Mouse (Mus musculus): Measurements from ENCODE around the gene Ppm1a. TPM values are rescaled to one million over a fixed set of nuclear protein-coding genes. Genes with fewer than 3 reads are reported as not detected.
"Not testable (repeated sequence)": the region's sequence is repeated elsewhere in the genome, so short reads cannot be mapped to it uniquely, and the experiment has no call there.

The Ppm1a gene
- total and polyA plus RNA-seq, 2 experiments: 57.8 to 108 TPM

DNA sequence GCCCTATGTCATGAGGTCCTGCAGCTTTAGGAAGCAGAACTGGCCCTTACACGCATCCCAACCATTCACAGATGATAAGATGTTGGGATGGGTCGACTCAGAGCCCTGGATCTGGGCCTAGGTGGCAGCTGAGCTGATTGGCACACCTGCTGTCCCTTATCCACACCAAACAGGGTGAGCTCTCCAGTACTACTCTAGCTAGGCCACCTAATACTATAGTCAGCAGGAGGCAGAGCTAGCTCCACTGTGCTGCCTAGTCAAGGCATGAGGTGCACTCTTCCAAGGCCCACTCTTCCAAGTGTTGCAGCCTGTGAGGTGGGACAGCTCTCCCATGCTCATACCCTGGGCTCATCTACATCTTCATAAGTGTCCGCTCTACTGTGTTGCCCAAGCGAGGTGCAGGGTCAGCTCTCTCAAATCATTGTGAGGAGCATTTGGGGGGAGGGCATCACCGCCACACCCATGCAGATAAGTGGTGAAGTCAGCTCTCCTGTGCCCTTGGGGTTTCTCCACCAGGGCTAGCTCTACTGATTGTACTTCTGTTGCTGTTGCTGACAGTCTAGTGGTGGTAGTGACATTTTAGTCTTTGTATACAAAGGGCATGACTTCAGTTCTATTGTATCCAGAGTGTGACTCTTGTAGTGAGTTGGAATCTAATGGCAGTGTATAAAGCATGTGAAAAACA lies 12.4 kb downstream of the Ppm1a start:
- 72% methylated on average over 5 of the region's 5 CpGs for WGBS
- DNase-seq (ENCODE audit: extremely low read depth, low read depth, low spot score): no peak
- no peaks in the 10 kb centered on the region; the same call in 1 of the 2 replicates for H3K36me3 ChIP-seq (ENCODE audit: control insufficient read depth, insufficient read depth, low read length)
- no peaks in the 10 kb centered on the region for H3K27me3 ChIP-seq (ENCODE audit: control insufficient read depth, insufficient read depth, low read length)
- H3K4me3 ChIP-seq (ENCODE audit: insufficient read depth, low read depth, low read length): no peak overlapping the region
- no peak for TF ChIP-seq CTCF (IDR thresholded peaks at IDR 0.05; ENCODE audit: low read depth, low read length)
- no peak for TF ChIP-seq POLR2A (IDR thresholded peaks at IDR 0.05; ENCODE audit: extremely low read depth, insufficient read depth, low read length)
- no peak overlapping the region for H3K27ac ChIP-seq (replicated peaks; ENCODE audit: insufficient read depth, low read depth, low read length)
- H3K79me2 ChIP-seq (ENCODE audit: control insufficient read depth, insufficient read depth, low read length): peaks cover 42% of the 10 kb centered on the region
- H3K9ac ChIP-seq (ENCODE audit: low read depth, low read length): no peak overlapping the region
- peaks cover 20% of the 10 kb centered on the region for H3K4me1 ChIP-seq (ENCODE audit: control insufficient read depth, insufficient read depth, low read length)

DNA sequence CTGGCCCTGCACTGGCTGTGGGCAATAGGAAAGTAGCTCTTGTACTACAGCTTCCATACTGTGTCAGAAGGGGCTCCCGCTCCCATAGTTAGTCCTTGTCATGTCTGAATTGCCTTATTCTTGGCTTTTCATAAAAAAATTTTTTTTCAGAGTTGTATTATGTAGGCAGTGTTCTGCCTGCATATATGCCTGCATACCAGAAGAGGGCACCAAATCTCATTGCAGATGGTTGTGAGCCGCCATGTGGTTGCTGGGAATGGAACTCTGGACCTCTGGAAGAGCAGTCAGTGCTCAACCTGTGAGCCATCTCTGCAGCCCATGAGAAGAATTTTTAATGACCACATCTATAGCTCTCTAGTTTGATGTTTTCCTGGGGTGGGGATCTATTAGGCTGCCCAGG lies 13.9 kb downstream of the Ppm1a start:
- H3K27ac ChIP-seq (replicated peaks; ENCODE audit: insufficient read depth, low read depth, low read length): no peak overlapping the region
- no peak overlapping the region for H3K4me3 ChIP-seq (ENCODE audit: insufficient read depth, low read depth, low read length)
- H3K9ac ChIP-seq (ENCODE audit: low read depth, low read length): no peak overlapping the region
- 100% methylated on average over 2 of the region's 2 CpGs for WGBS
- DNase-seq (ENCODE audit: extremely low read depth, low read depth, low spot score): no peak
- H3K79me2 ChIP-seq (ENCODE audit: control insufficient read depth, insufficient read depth, low read length): peaks cover 46% of the 10 kb centered on the region
- no peak for TF ChIP-seq POLR2A (IDR thresholded peaks at IDR 0.05; ENCODE audit: extremely low read depth, insufficient read depth, low read length)
- TF ChIP-seq CTCF (IDR thresholded peaks at IDR 0.05; ENCODE audit: low read depth, low read length): no peak
- H3K4me1 ChIP-seq (ENCODE audit: control insufficient read depth, insufficient read depth, low read length): peaks cover 20% of the 10 kb centered on the region
- H3K27me3 ChIP-seq (ENCODE audit: control insufficient read depth, insufficient read depth, low read length): no peaks in the 10 kb centered on the region
- H3K36me3 ChIP-seq (ENCODE audit: control insufficient read depth, insufficient read depth, low read length): no peaks in the 10 kb centered on the region; the same call in 1 of the 2 replicates

DNA sequence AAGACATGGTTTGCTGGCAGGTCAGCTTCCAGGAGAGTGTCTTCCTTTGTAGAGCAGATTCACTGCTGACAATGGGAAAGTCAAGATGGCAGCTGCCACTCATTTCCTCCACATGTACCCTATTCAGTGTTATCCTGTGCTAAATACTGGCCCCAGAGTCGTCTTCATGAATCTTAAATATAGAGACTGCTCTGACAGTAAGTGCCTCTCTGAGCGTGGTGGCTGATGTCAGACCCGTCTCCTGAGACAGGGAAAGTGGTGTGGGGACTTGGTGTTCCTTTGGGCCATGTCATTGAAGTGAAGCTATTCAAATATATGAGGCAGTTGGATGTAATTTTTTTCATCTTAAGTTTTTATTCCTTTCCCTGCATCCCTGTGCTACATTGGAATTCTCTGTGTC lies 14.5 kb downstream of the Ppm1a start:
- Histone ChIP-seq H3K36me3 (ENCODE audit: control insufficient read depth, insufficient read depth, low read length) (no peaks in the 10 kb centered on the region; the same call in 1 of the 2 replicates), H3K9ac (ENCODE audit: low read depth, low read length) (no peak overlapping the region), H3K27me3 (ENCODE audit: control insufficient read depth, insufficient read depth, low read length) (no peaks in the 10 kb centered on the region), H3K27ac (replicated peaks; ENCODE audit: insufficient read depth, low read depth, low read length) (no peak overlapping the region), H3K4me1 (ENCODE audit: control insufficient read depth, insufficient read depth, low read length) (peaks cover 18% of the 10 kb centered on the region), H3K79me2 (ENCODE audit: control insufficient read depth, insufficient read depth, low read length) (peaks cover 45% of the 10 kb centered on the region), H3K4me3 (ENCODE audit: insufficient read depth, low read depth, low read length) (no peak overlapping the region)
- no peak for TF ChIP-seq POLR2A (IDR thresholded peaks at IDR 0.05; ENCODE audit: extremely low read depth, insufficient read depth, low read length)
- no peak for TF ChIP-seq CTCF (IDR thresholded peaks at IDR 0.05; ENCODE audit: low read depth, low read length)
- DNase-seq (ENCODE audit: extremely low read depth, low read depth, low spot score): no peak
- whole genome bisulfite sequencing: 96% methylated on average over 3 of the region's 3 CpGs

DNA sequence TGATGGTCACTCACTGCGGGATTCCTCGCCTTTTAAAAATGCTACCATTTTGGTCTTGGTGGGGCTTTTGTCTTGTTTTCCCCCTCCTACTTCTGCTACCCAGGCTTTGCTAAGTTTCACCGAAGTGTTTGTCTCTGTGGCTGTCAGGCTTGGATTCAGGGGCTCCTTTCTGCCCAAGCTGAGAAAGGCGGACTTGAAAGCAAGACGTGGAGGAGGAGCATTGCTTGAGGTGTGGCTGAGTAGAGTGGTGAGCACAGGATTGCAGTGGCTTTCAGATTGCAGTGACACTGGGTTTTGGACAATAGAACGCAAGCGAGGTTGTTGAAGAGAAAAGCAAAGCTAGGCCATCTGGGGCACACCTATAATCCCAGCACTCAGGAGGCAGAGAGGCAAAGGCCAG lies 16.7 kb downstream of the Ppm1a start:
- Histone ChIP-seq H3K79me2 (ENCODE audit: control insufficient read depth, insufficient read depth, low read length) (peaks cover 43% of the 10 kb centered on the region), H3K36me3 (ENCODE audit: control insufficient read depth, insufficient read depth, low read length) (no peaks in the 10 kb centered on the region; the same call in 1 of the 2 replicates), H3K4me1 (ENCODE audit: control insufficient read depth, insufficient read depth, low read length) (peaks cover 10% of the 10 kb centered on the region; the same call in 1 of the 2 replicates), H3K27me3 (ENCODE audit: control insufficient read depth, insufficient read depth, low read length) (no peaks in the 10 kb centered on the region), H3K4me3 (ENCODE audit: insufficient read depth, low read depth, low read length) (no peak overlapping the region), H3K9ac (ENCODE audit: low read depth, low read length) (no peak overlapping the region), H3K27ac (replicated peaks; ENCODE audit: insufficient read depth, low read depth, low read length) (no peak overlapping the region)
- TF ChIP-seq POLR2A (IDR thresholded peaks at IDR 0.05; ENCODE audit: extremely low read depth, insufficient read depth, low read length) (no peak), CTCF (IDR thresholded peaks at IDR 0.05; ENCODE audit: low read depth, low read length) (no peak)
- 93% methylated on average over 7 of the region's 7 CpGs for WGBS
- no peak for DNase-seq (ENCODE audit: extremely low read depth, low read depth, low spot score)

DNA sequence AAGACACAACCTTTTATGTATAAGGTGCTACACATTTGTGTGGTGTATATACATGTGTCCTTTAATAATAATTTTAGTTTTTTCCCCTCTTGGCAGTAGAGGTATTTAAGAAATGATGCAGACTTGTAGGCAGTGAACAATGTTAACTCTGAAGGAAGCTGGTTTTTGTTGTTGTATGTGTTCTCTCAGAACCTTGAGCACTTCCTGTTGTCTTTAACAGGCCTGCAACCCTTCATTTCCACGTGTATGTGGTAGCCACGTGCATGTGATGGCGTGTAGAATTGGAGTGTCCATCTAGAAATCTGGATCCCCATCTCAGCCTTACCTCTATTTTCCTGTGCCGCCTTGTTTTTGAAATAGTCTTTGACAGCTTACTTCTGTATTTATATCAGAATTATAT lies 20.0 kb downstream of the Ppm1a start:
- no peak for DNase-seq (ENCODE audit: extremely low read depth, low read depth, low spot score)
- Histone ChIP-seq H3K4me3 (ENCODE audit: insufficient read depth, low read depth, low read length) (no peak overlapping the region), H3K79me2 (ENCODE audit: control insufficient read depth, insufficient read depth, low read length) (peaks cover 32% of the 10 kb centered on the region), H3K27ac (replicated peaks; ENCODE audit: insufficient read depth, low read depth, low read length) (no peak overlapping the region), H3K4me1 (ENCODE audit: control insufficient read depth, insufficient read depth, low read length) (peaks cover 8% of the 10 kb centered on the region), H3K27me3 (ENCODE audit: control insufficient read depth, insufficient read depth, low read length) (no peaks in the 10 kb centered on the region), H3K36me3 (ENCODE audit: control insufficient read depth, insufficient read depth, low read length) (no peaks in the 10 kb centered on the region), H3K9ac (ENCODE audit: low read depth, low read length) (no peak overlapping the region)
- WGBS: 82% methylated on average over 4 of the region's 4 CpGs
- TF ChIP-seq CTCF (IDR thresholded peaks at IDR 0.05; ENCODE audit: low read depth, low read length) (no peak), POLR2A (IDR thresholded peaks at IDR 0.05; ENCODE audit: extremely low read depth, insufficient read depth, low read length) (no peak)

DNA sequence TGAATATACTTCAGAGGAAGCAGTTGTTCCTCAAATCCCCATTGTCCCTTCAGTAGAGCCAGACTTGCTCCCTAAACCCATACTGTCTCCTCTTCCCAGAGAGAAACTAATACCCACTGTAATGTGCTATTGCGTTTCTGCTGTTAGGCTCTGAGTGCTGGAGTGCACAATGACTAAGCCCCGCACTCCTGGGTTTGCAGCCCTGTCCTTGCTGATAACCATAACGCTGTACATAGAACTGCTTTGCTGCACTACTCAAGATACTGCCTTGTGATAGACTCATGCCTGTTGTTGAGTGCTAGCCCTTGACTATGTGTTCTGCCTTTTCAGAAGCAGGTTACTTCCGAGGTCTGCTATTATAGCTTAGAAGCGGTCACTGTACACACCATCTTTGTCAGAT lies 22.9 kb downstream of the Ppm1a start:
- TF ChIP-seq CTCF (IDR thresholded peaks at IDR 0.05; ENCODE audit: low read depth, low read length): no peak
- DNase-seq (ENCODE audit: extremely low read depth, low read depth, low spot score): no peak
- peaks cover 6% of the 10 kb centered on the region for H3K4me1 ChIP-seq (ENCODE audit: control insufficient read depth, insufficient read depth, low read length)
- H3K27me3 ChIP-seq (ENCODE audit: control insufficient read depth, insufficient read depth, low read length): no peaks in the 10 kb centered on the region
- peaks cover 13% of the 10 kb centered on the region for H3K36me3 ChIP-seq (ENCODE audit: control insufficient read depth, insufficient read depth, low read length)
- no peak overlapping the region for H3K9ac ChIP-seq (ENCODE audit: low read depth, low read length)
- H3K4me3 ChIP-seq (ENCODE audit: insufficient read depth, low read depth, low read length): no peak overlapping the region
- peaks cover 28% of the 10 kb centered on the region for H3K79me2 ChIP-seq (ENCODE audit: control insufficient read depth, insufficient read depth, low read length)
- no peak overlapping the region for H3K27ac ChIP-seq (replicated peaks; ENCODE audit: insufficient read depth, low read depth, low read length)
- WGBS: 90% methylated on average over 5 of the region's 5 CpGs

DNA sequence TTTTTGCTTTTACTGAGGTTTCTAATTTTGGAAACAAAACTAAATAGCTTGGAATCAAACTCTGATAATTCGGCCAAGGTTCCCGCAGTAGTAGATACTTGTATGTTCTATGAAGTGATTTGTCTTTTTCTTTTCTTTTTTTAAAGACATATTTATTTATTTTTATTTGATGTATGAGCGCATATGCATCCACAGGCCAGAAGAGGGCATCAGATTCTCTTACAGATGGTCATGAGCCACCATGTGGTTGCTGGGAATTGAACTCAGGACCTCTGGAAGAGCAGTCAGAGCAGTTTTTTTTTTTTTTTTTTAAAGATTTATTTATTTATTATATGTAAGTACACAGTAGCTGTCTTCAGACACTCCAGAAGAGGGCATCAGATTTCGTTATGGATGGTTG lies 25.5 kb downstream of the Ppm1a start:
- not testable (repeated sequence) for H3K27me3 ChIP-seq (ENCODE audit: control insufficient read depth, insufficient read depth, low read length); DNase-seq (ENCODE audit: extremely low read depth, low read depth, low spot score); H3K9ac ChIP-seq (ENCODE audit: low read depth, low read length); H3K4me3 ChIP-seq (ENCODE audit: insufficient read depth, low read depth, low read length); H3K27ac ChIP-seq (replicated peaks; ENCODE audit: insufficient read depth, low read depth, low read length)
- peaks cover 18% of the 10 kb centered on the region for H3K4me1 ChIP-seq (ENCODE audit: control insufficient read depth, insufficient read depth, low read length)
- peaks cover 21% of the 10 kb centered on the region for H3K79me2 ChIP-seq (ENCODE audit: control insufficient read depth, insufficient read depth, low read length)
- peaks cover 13% of the 10 kb centered on the region for H3K36me3 ChIP-seq (ENCODE audit: control insufficient read depth, insufficient read depth, low read length)
- 80% methylated on average over 4 of the region's 4 CpGs for WGBS
